Comparison of ENCODE assay signal across 21 mouse cellular contexts in the genomic region with DNA sequence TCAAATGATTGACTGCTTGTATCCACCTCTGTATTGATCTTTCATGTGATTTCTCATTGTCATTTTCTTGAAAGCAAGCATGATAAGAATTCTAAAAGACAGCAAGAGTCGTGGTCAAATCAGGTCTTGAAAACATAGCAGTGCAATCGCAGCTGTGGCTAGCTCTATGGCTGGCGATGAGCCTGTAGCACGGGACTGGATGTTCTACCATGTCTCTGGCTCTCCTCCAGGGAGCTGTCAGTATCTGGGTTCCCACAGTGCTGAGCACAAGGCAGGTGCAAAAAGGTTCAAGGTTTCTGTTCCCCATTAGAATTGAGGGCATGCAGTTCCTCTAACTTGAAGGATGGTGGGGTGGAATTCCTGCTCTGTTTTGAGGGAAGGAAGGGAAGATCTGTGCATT. TPM values are rescaled to one million over a fixed set of nuclear protein-coding genes. Genes with fewer than 3 reads are reported as not detected.
DNase-seq lines count a peak whose midpoint lies in the region; ATAC-seq and TF ChIP-seq lines count a peak whose summit lies in the region.
"Had no signal": no experiment of that assay in that cellular context is flagged by ENCODE, and none has a peak within 500 bp of the region (broad histone marks: within the 10 kb centered on the region; RNA-seq: fewer than 3 reads in every experiment).

No protein-coding gene starts in this region.

- no peak for ATAC-seq in heart, embryonic 11.5 days (replicated peaks; ENCODE audit: insufficient number of reproducible peaks, low FRiP score, low TSS enrichment)
- ATAC-seq: forebrain, postnatal 0 days had no signal

- peak; percentile 13 for DNase-seq in adrenal gland, adult 2 months
- no peak for DNase-seq in adrenal gland, postnatal 25 days
- DNase-seq in heart, adult 2 months, result peak; percentile 38 to 54
- peak; percentile 29 to 30 for DNase-seq in right cerebral cortex, postnatal 10 days (ENCODE audit: low spot score in 2 of 2)
- no peak for DNase-seq in right cerebral cortex, postnatal 25 days
- DNase-seq in thymus, postnatal 14 days, result no peak
- DNase-seq in urinary bladder, postnatal 36 days (ENCODE audit: low spot score in 2 of 2), result no peak
- DNase-seq: forebrain, postnatal 0 days; kidney, adult 18-20 months; retina, postnatal 1 day; thymus, adult 18-20 months had no signal

- no peaks in the 10 kb centered on the region for H3K36me3 ChIP-seq in heart, adult 2 months (ENCODE audit: control insufficient read depth, insufficient read depth, low read length)
- no peaks in the 10 kb centered on the region for H3K36me3 ChIP-seq in heart, embryonic 11.5 days (ENCODE audit: control insufficient read depth, insufficient read depth, low read length)

- intact Hi-C loops in heart, adult 2 months (cut with DNase I), result no loop called here

- H3K4me1 ChIP-seq in heart, adult 2 months (ENCODE audit: control insufficient read depth, insufficient read depth, low read length), result no peaks in the 10 kb centered on the region
- no peaks in the 10 kb centered on the region for H3K4me1 ChIP-seq in heart, embryonic 11.5 days (ENCODE audit: control insufficient read depth, insufficient read depth, low read length)
- H3K4me1 ChIP-seq: megakaryocyte, embryonic 14.5 days had no signal

- H3K4me3 ChIP-seq in heart, adult 2 months, result no peak overlapping the region
- no peak overlapping the region for H3K4me3 ChIP-seq in heart, embryonic 11.5 days (ENCODE audit: low read depth, low read length)
- H3K4me3 ChIP-seq: layer of hippocampus, adult 2 months; megakaryocyte, embryonic 14.5 days had no signal

- H3K4me2 ChIP-seq in heart, embryonic 11.5 days, result no peak overlapping the region
- H3K4me2 ChIP-seq: hindbrain, embryonic 14.5 days; liver, embryonic 11.5 days had no signal

- TF ChIP-seq POLR2A in heart, adult 2 months (IDR thresholded peaks at IDR 0.05; ENCODE audit: insufficient read depth, low read depth, low read length), result no peak

- no peaks in the 10 kb centered on the region for H3K27me3 ChIP-seq in heart, adult 2 months (ENCODE audit: control insufficient read depth, insufficient read depth, low read length)
- no peaks in the 10 kb centered on the region for H3K27me3 ChIP-seq in heart, embryonic 11.5 days (ENCODE audit: control insufficient read depth, insufficient read depth, low read length)
- H3K27me3 ChIP-seq: megakaryocyte, embryonic 14.5 days had no signal

- no peaks in the 10 kb centered on the region for H3K79me2 ChIP-seq in heart, adult 2 months (replicated peaks; ENCODE audit: control insufficient read depth, insufficient read depth, low read length)

- 33% methylated on average over 4 of the region's 4 CpGs for WGBS in heart, adult 2 months
- WGBS in heart, embryonic 11.5 days (ENCODE audit: insufficient replicate concordance), result 71% methylated on average over 4 of the region's 4 CpGs

- H3K9me3 ChIP-seq in heart, embryonic 11.5 days (replicated peaks; ENCODE audit: control insufficient read depth, low read length), result no peaks in the 10 kb centered on the region
- H3K9me3 ChIP-seq: megakaryocyte, embryonic 14.5 days had no signal

- H3K27ac ChIP-seq in heart, adult 2 months, result no peak overlapping the region
- H3K27ac ChIP-seq in heart, embryonic 11.5 days (ENCODE audit: low read depth, low read length), result no peak overlapping the region
- H3K27ac ChIP-seq: hindbrain, embryonic 14.5 days; layer of hippocampus, adult 2 months had no signal

- H3K9ac ChIP-seq in heart, adult 2 months (ENCODE audit: low read depth, low read length), result no peak overlapping the region
- H3K9ac ChIP-seq in heart, embryonic 11.5 days (ENCODE audit: low read depth, low read length), result no peak overlapping the region
- H3K9ac ChIP-seq: forebrain, postnatal 0 days; hindbrain, embryonic 14.5 days had no signal

- no peak for TF ChIP-seq CTCF in heart, adult 2 months (IDR thresholded peaks at IDR 0.05)

- 0 out of 2 replicates have a peak, but pooled peaks have one; percentile 9 for TF ChIP-seq EP300 in heart, adult 2 months (IDR thresholded peaks at IDR 0.05; ENCODE audit: insufficient read depth, low read depth, low read length)

RNA-seq across cellular contexts. Expression of a gene that starts 17.5 kb away (rescaled TPM):
- under 1 TPM; 0.12 to 0.14 TPM for total RNA-seq in adrenal gland, adult 2 months (2021)
- polyA plus RNA-seq in adrenal gland, adult 2 months (2012; rRNA removed), result 0.03 TPM in 1 of 2 replicates, not detected in the other
- total RNA-seq in adrenal gland, postnatal 25 days (2021), result not detected in 2 replicates
- total RNA-seq in heart, adult 2 months (2021), result under 1 TPM; 0.27 to 0.37 TPM
- polyA plus RNA-seq in heart, adult 2 months (2012; rRNA removed), result 0.04 and 0.09 TPM in 2 replicates
- polyA plus RNA-seq in heart, embryonic 11.5 days (2014; fragmentation: Nextera tagmentation; extraction: Ambion mirVana), result 0.14 and 0.24 TPM in 2 replicates
- total RNA-seq: monocyte, adult 5-6 weeks had no signal

RNA-seq across cellular contexts. Expression of a gene that starts 44.2 kb away (rescaled TPM):
- total RNA-seq in adrenal gland, adult 2 months (2021), result not detected
- polyA plus RNA-seq in adrenal gland, adult 2 months (2012; rRNA removed), result not detected in 2 replicates
- not detected in 2 replicates for total RNA-seq in adrenal gland, postnatal 25 days (2021)
- not detected for total RNA-seq in heart, adult 2 months (2021)
- polyA plus RNA-seq in heart, adult 2 months (2012; rRNA removed), result not detected in 2 replicates
- polyA plus RNA-seq in heart, embryonic 11.5 days (2014; fragmentation: Nextera tagmentation; extraction: Ambion mirVana), result 0.20 TPM in 1 of 2 replicates, not detected in the other
- total RNA-seq: adrenal gland, postnatal 36 days; forebrain, postnatal 0 days; granulocyte monocyte progenitor cell, adult 5-6 weeks; layer of hippocampus, adult 2 months; left cerebral cortex, postnatal 25 days; monocyte, adult 5-6 weeks had no signal
- polyA plus RNA-seq: forebrain, postnatal 0 days; hindbrain, embryonic 14.5 days; neural tube, embryonic 14.5 days had no signal

Comparison
In these comparisons a context has a peak if more than half of its experiments do, and no peak if none do; other contexts are left out.
1. DNase-seq: peak in adrenal gland, adult 2 months (single experiment), heart, adult 2 months (2 of 2) and right cerebral cortex, postnatal 10 days (2 of 2); none in adrenal gland, postnatal 25 days (single experiment), right cerebral cortex, postnatal 25 days (single experiment), thymus, postnatal 14 days (single experiment) and urinary bladder, postnatal 36 days (0 of 2).